8 mouse cellular contexts compared by ENCODE assay signal in genomic region chr1:34435371-34436120, GRCm38 (mm10). TPM values are rescaled to one million over a fixed set of nuclear protein-coding genes. Genes with fewer than 3 reads are reported as not detected.
DNase-seq lines count a peak whose midpoint lies in the region; ATAC-seq and TF ChIP-seq lines count a peak whose summit lies in the region.

No protein-coding gene starts in this region.

- H3K36me3 ChIP-seq in heart, embryonic 13.5 days: peaks cover 34% of the 10 kb centered on the region
- peaks cover 32% of the 10 kb centered on the region for H3K36me3 ChIP-seq in G1E (replicated peaks)
- peaks cover 15% of the 10 kb centered on the region for H3K36me3 ChIP-seq in heart, embryonic 16.5 days (ENCODE audit: control insufficient read depth, insufficient read depth)
- peaks cover 27% of the 10 kb centered on the region for H3K36me3 ChIP-seq in midbrain, embryonic 10.5 days

- peak overlapping the region; percentile 70 for H3K4me2 ChIP-seq in heart, embryonic 13.5 days
- peak overlapping the region; percentile 83 for H3K4me2 ChIP-seq in heart, embryonic 16.5 days (ENCODE audit: low read depth, low read length)

- ATAC-seq in heart, embryonic 13.5 days (ENCODE audit: extremely low read depth, insufficient number of reproducible peaks, low FRiP score, low TSS enrichment): no peak
- ATAC-seq in G1E (ENCODE audit: extremely low read depth, insufficient number of reproducible peaks, low FRiP score, poor library complexity, severe bottlenecking): no peak
- no peak for ATAC-seq in heart, embryonic 16.5 days (replicated peaks; ENCODE audit: extremely low read depth, insufficient read depth, low FRiP score)

- H3K4me3 ChIP-seq in heart, embryonic 13.5 days: peak overlapping the region; percentile 74
- H3K4me3 ChIP-seq in G1E (ENCODE audit: low read depth, low read length): peak overlapping the region; percentile 70; the same call in 1 of the 2 replicates
- peak overlapping the region; percentile 80 for H3K4me3 ChIP-seq in heart, embryonic 16.5 days (ENCODE audit: low read length)
- H3K4me3 ChIP-seq in midbrain, embryonic 10.5 days: peak overlapping the region; percentile 66

- H3K9me3 ChIP-seq in heart, embryonic 13.5 days: peaks cover 18% of the 10 kb centered on the region
- peaks cover 32% of the 10 kb centered on the region for H3K9me3 ChIP-seq in G1E (replicated peaks)
- H3K9me3 ChIP-seq in heart, embryonic 16.5 days (replicated peaks; ENCODE audit: control insufficient read depth, low read length): peaks cover 14% of the 10 kb centered on the region
- peaks cover 18% of the 10 kb centered on the region for H3K9me3 ChIP-seq in midbrain, embryonic 10.5 days (replicated peaks)

- H3K4me1 ChIP-seq in heart, embryonic 13.5 days: peaks cover 31% of the 10 kb centered on the region
- H3K4me1 ChIP-seq in G1E (ENCODE audit: insufficient read depth, low read depth, low read length): peaks cover 22% of the 10 kb centered on the region
- peaks cover 24% of the 10 kb centered on the region for H3K4me1 ChIP-seq in heart, embryonic 16.5 days (ENCODE audit: control insufficient read depth, insufficient read depth, low read length)
- H3K4me1 ChIP-seq in midbrain, embryonic 10.5 days: peaks cover 38% of the 10 kb centered on the region

- 28% methylated on average over 8 of the region's 8 CpGs for WGBS in heart, embryonic 13.5 days
- WGBS in heart, embryonic 16.5 days: 28% methylated on average over 8 of the region's 8 CpGs
- WGBS in midbrain, embryonic 10.5 days: 32% methylated on average over 8 of the region's 8 CpGs

- no peaks in the 10 kb centered on the region for H3K27me3 ChIP-seq in heart, embryonic 13.5 days (replicated peaks)
- no peaks in the 10 kb centered on the region; the same call in 1 of the 2 replicates for H3K27me3 ChIP-seq in G1E (ENCODE audit: insufficient read depth, low read length)
- H3K27me3 ChIP-seq in heart, embryonic 16.5 days (ENCODE audit: control insufficient read depth, insufficient read depth, low read length): no peaks in the 10 kb centered on the region
- H3K27me3 ChIP-seq in midbrain, embryonic 10.5 days (ENCODE audit: low read depth, poor library complexity, severe bottlenecking): no peaks in the 10 kb centered on the region

- H3K9ac ChIP-seq in heart, embryonic 13.5 days: peak overlapping the region; percentile 80
- peak overlapping the region; percentile 69 for H3K9ac ChIP-seq in heart, embryonic 16.5 days (ENCODE audit: low read length)

- no peak for TF ChIP-seq CTCF in G1E (IDR thresholded peaks at IDR 0.05; ENCODE audit: low read depth, low read length)

- no peak for DNase-seq in heart, adult 8-10 months (ENCODE audit: low spot score)
- DNase-seq in G1E (ENCODE audit: low spot score): no peak
- DNase-seq in midbrain, embryonic 10.5 days (ENCODE audit: low spot score): no peak
- no peak for DNase-seq in gastrocnemius, postnatal 25 days
- DNase-seq in layer of hippocampus, adult 9-11 months: no peak
- DNase-seq in cerebellum, postnatal 36 days: no peak

- H3K27ac ChIP-seq in heart, embryonic 13.5 days (replicated peaks): peak overlapping the region; percentile 80
- H3K27ac ChIP-seq in heart, embryonic 16.5 days (ENCODE audit: low read length): peak overlapping the region; percentile 74
- peak overlapping the region; percentile 90 for H3K27ac ChIP-seq in midbrain, embryonic 10.5 days (replicated peaks)

RNA-seq across cellular contexts. Expression of gene Ccdc115, which starts 3.9 kb away (rescaled TPM):
- polyA plus RNA-seq in heart, embryonic 13.5 days (2015; fragmentation: Nextera tagmentation; extraction: Ambion mirVana): 42.0 and 47.6 TPM in 2 replicates
- total RNA-seq in heart, adult 8-10 months (2022): 10 to 100 TPM; 12.6 to 15.3 (median 14.8) TPM
- 97.1 and 135 TPM in 2 replicates for total RNA-seq in G1E (2014; fragmentation: Nextera tagmentation)
- total RNA-seq in G1E (2017): 146 TPM in 2 replicates
- polyA plus RNA-seq in G1E (2012): 60.5 and 74.6 TPM in 2 replicates
- polyA plus RNA-seq in heart, embryonic 16.5 days (2015; fragmentation: Nextera tagmentation; extraction: Ambion mirVana): 45.3 and 47.0 TPM in 2 replicates
- 80.1 and 82.0 TPM in 2 replicates for polyA plus RNA-seq in midbrain, embryonic 10.5 days (2016; fragmentation: Nextera tagmentation; extraction: Ambion mirVana)
- 10 to 100 TPM; 10.2 to 10.8 TPM for total RNA-seq in gastrocnemius, postnatal 25 days (2021)

RNA-seq across cellular contexts. Expression of gene Imp4, which starts 4.1 kb away (rescaled TPM):
- 66.3 and 67.7 TPM in 2 replicates for polyA plus RNA-seq in heart, embryonic 13.5 days (2015; fragmentation: Nextera tagmentation; extraction: Ambion mirVana)
- total RNA-seq in heart, adult 8-10 months (2022): 10 to 100 TPM; 28.0 to 31.5 (median 30.4) TPM
- total RNA-seq in G1E (2014; fragmentation: Nextera tagmentation) (121 and 129 TPM in 2 replicates), G1E (2017) (35.5 and 36.5 TPM in 2 replicates)
- polyA plus RNA-seq in G1E (2012): 50.4 and 71.2 TPM in 2 replicates
- polyA plus RNA-seq in heart, embryonic 16.5 days (2015; fragmentation: Nextera tagmentation; extraction: Ambion mirVana): 60.3 and 64.9 TPM in 2 replicates
- polyA plus RNA-seq in midbrain, embryonic 10.5 days (2016; fragmentation: Nextera tagmentation; extraction: Ambion mirVana): 97.8 and 114 TPM in 2 replicates
- 10 to 100 TPM; 12.6 to 14.4 TPM for total RNA-seq in gastrocnemius, postnatal 25 days (2021)

RNA-seq across cellular contexts. Expression of gene Ptpn18, which starts 24.0 kb away (rescaled TPM):
- polyA plus RNA-seq in heart, embryonic 13.5 days (2015; fragmentation: Nextera tagmentation; extraction: Ambion mirVana): 15.1 and 15.8 TPM in 2 replicates
- total RNA-seq in heart, adult 8-10 months (2022): 1 to 10 TPM; 2.4 to 4.9 (median 2.7) TPM
- total RNA-seq in G1E (2014; fragmentation: Nextera tagmentation) (47.9 and 57.9 TPM in 2 replicates), G1E (2017) (104 and 190 TPM in 2 replicates)
- 117 and 173 TPM in 2 replicates for polyA plus RNA-seq in G1E (2012)
- polyA plus RNA-seq in heart, embryonic 16.5 days (2015; fragmentation: Nextera tagmentation; extraction: Ambion mirVana): 18.1 and 25.8 TPM in 2 replicates
- 6.1 and 7.3 TPM in 2 replicates for polyA plus RNA-seq in midbrain, embryonic 10.5 days (2016; fragmentation: Nextera tagmentation; extraction: Ambion mirVana)
- 1 to 10 TPM; 2.1 to 2.3 TPM for total RNA-seq in gastrocnemius, postnatal 25 days (2021)
